Mouse (Mus musculus) limb, embryonic 12.5 days (tissue): ENCODE data around the gene Tyrobp. TPM values are rescaled to one million over a fixed set of nuclear protein-coding genes. Genes with fewer than 3 reads are reported as not detected.
A peak's percentile ranks its signal among the peaks of the same experiment; 100 is the strongest.

Experiments
- ATAC-seq: fragments of 200-750 bp; cut with Nextera tagmentation; 2 replicates; pipeline ENCODE4 v1.8.0; 2017; ENCODE audit warnings: low read depth, moderate TSS enrichment; ENCODE audit not compliant: insufficient number of reproducible peaks, insufficient read depth, low FRiP score, low TSS enrichment
- H3K27ac ChIP-seq: fragments of 300-500 bp; sonication (generic); 2 replicates; pipeline ENCODE4 v1.5.1; 2016; ENCODE audit warnings: mild to moderate bottlenecking, moderate library complexity
- H3K27me3 ChIP-seq: fragments of 300-500 bp; sonication (generic); 2 replicates; pipeline ENCODE4 v1.6.1; 2016; ENCODE audit warnings: mild to moderate bottlenecking, moderate library complexity
- H3K36me3 ChIP-seq: fragments of 300-500 bp; sonication (generic); 2 replicates; pipeline ENCODE4 v1.6.1; 2016; ENCODE audit warnings: mild to moderate bottlenecking, moderate library complexity
- H3K4me1 ChIP-seq: fragments of 300-500 bp; sonication (generic); replicated peaks from 2 replicates; pipeline ENCODE4 v1.6.1; 2016
- H3K4me2 ChIP-seq: fragments of 300-500 bp; sonication (generic); 2 replicates; pipeline ENCODE4 v1.6.1; 2016; ENCODE audit warnings: mild to moderate bottlenecking, moderate library complexity
- H3K4me3 ChIP-seq: fragments of 300-500 bp; sonication (generic); replicated peaks from 2 replicates; pipeline ENCODE4 v1.5.1; 2016; ENCODE audit warnings: mild to moderate bottlenecking
- H3K9ac ChIP-seq: fragments of 300-500 bp; sonication (generic); replicated peaks from 2 replicates; pipeline ENCODE4 v1.6.1; 2016; ENCODE audit warnings: mild to moderate bottlenecking, moderate library complexity
- H3K9me3 ChIP-seq: fragments of 300-500 bp; sonication (generic); 2 replicates; pipeline ENCODE4 v1.6.1; 2016; ENCODE audit warnings: mild to moderate bottlenecking, moderate library complexity
- WGBS: fragments of 180-500 bp; shearing (Covaris S2); methylation state at CpG from one replicate; pipeline ENCODE4 v1.1.7; 2016; 5-methylcytosine and 5-hydroxymethylcytosine counted together
- polyA plus RNA-seq: library from polyadenylated mRNA; unstranded; fragments of >200 nt; fragmentation: Nextera tagmentation; extraction: Ambion mirVana; gene quantifications from 2 replicates; pipeline ENCODE4 v1.2.1, GENCODE M21; 2016

The Tyrobp gene
- polyA plus RNA-seq = 14.1 and 19.6 TPM in 2 replicates

DNA sequence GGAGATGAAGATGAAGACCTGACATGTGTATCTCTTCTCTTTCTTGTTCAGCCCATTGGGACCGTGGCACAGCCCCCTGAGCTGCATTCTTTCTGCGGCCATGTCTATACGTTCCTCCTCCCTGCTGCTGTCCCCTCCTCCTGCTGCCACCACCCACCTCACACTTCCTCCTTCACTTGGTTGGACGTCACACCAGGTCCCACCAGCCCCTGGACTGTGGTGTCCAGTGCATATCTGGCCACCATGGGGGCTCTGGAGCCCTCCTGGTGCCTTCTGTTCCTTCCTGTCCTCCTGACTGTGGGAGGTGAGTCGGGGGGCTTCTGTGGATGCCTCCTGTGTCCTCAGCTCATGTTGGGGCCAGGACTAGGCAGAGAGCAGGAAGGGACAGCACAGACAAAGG, at the start of gene Tyrobp:
Gene Tyrobp, plus strand, starts transcription at position 165 of the 400 bp plus-strand sequence.
- H3K4me2 ChIP-seq = no peak within 1 kb of the TSS
- no peaks in the 10 kb centered on the region for H3K36me3 ChIP-seq
- H3K27ac ChIP-seq = no peak within 1 kb of the TSS
- WGBS = 59% methylated on average over 5 of the region's 5 CpGs
- no peak within 1 kb of the TSS for H3K4me3 ChIP-seq
- no peak for ATAC-seq
- H3K9ac ChIP-seq = no peak within 1 kb of the TSS; the same call in 1 of the 2 replicates
- no peaks in the 10 kb centered on the region for H3K4me1 ChIP-seq
- H3K27me3 ChIP-seq = peaks cover 8% of the 10 kb centered on the region; the same call in 1 of the 2 replicates
- H3K9me3 ChIP-seq = peaks cover under 1% of the 10 kb centered on the region; the same call in 1 of the 2 replicates

DNA sequence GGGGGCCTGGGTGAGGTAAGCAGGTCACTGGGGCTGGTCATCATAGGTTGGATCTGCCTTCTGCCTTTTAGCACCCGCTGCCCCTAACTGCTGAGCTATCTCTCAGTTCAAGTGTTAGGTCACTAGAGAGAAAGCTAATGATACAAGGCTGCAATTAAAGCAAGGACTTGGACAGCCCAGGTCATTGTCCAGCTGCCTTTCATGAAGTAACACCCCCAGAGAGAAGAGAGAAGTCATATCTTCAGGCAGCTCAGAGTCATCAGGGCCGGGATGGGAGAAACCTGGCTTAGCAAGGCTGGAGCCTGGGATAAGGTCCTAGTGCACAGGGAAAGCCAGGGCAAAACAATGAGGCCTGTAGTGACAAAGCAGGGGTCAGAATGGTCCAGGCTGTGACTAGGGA, 46.1 kb upstream of the Tyrobp start:
- Histone ChIP-seq H3K9me3 (no peaks in the 10 kb centered on the region), H3K27ac (no peak overlapping the region), H3K4me1 (peaks cover under 1% of the 10 kb centered on the region; the same call in 1 of the 2 replicates), H3K4me2 (no peak overlapping the region), H3K36me3 (no peaks in the 10 kb centered on the region), H3K4me3 (no peak overlapping the region), H3K27me3 (peaks cover 23% of the 10 kb centered on the region), H3K9ac (no peak overlapping the region)
- no peak for ATAC-seq
- 76% methylated on average over 2 of the region's 2 CpGs for WGBS

DNA sequence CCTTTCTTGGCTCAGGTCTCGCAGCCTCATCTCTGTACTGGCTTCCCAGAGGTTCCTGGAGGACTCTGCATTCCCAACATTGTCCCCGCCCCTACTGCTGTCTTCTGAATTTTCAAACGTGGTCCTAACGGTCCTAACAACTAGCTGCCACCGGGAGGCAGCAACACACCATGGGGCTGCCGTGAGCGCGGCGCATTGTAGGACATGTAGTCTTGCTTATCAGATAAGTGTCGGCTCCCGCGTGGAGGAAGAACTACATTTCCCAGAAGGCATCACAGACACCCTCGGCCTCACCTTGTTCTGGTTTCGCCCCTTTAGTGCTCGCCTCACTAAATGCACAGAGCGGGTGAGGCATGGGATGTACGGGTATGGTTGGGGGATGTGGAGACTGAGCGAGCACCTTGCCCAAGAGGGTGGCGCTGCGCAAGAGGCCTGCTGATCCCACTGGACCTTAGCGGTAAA, 40.0 kb upstream of the Tyrobp start:
- WGBS = under 1% methylated on average over 21 of the region's 21 CpGs
- no peaks in the 10 kb centered on the region for H3K9me3 ChIP-seq
- H3K36me3 ChIP-seq = no peaks in the 10 kb centered on the region
- 0 out of 2 replicates have a peak overlapping the region, but pooled peaks have one; percentile 41 for H3K27ac ChIP-seq
- peak; percentile 99 for ATAC-seq
- H3K4me1 ChIP-seq = peaks cover 4% of the 10 kb centered on the region; the same call in 1 of the 2 replicates
- peak overlapping the region; percentile 53; the same call in 1 of the 2 replicates for H3K9ac ChIP-seq
- H3K4me2 ChIP-seq = peak overlapping the region; percentile 63
- H3K4me3 ChIP-seq = peak overlapping the region; percentile 43
- H3K27me3 ChIP-seq = peaks cover 5% of the 10 kb centered on the region; the same call in 1 of the 2 replicates

DNA sequence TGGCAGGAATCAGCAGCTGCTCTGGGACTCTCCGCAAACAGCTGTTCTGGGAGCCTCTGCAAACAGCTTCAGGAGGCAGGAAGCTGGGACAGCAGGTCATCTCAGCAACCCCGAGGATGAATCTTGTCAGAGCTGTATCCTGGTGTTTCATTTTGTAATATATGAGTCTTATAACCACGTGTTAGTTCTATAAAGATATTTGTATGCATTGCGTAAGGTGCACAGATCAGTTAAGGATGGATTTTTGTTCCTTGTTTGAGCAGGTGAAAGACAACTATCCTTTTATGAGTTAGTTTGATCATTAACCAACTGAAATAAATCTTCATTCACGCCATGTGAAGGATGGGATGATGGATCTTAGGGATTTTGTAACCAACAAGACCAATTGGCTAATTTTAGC, 33.5 kb upstream of the Tyrobp start:
- 58% methylated on average over 5 of the region's 5 CpGs for WGBS
- no peaks in the 10 kb centered on the region for H3K9me3 ChIP-seq
- no peaks in the 10 kb centered on the region for H3K36me3 ChIP-seq
- no peak overlapping the region for H3K4me3 ChIP-seq
- no peak overlapping the region for H3K27ac ChIP-seq
- no peaks in the 10 kb centered on the region for H3K4me1 ChIP-seq
- no peak for ATAC-seq
- H3K9ac ChIP-seq = no peak overlapping the region
- H3K4me2 ChIP-seq = no peak overlapping the region
- peaks cover 5% of the 10 kb centered on the region; the same call in 1 of the 2 replicates for H3K27me3 ChIP-seq

DNA sequence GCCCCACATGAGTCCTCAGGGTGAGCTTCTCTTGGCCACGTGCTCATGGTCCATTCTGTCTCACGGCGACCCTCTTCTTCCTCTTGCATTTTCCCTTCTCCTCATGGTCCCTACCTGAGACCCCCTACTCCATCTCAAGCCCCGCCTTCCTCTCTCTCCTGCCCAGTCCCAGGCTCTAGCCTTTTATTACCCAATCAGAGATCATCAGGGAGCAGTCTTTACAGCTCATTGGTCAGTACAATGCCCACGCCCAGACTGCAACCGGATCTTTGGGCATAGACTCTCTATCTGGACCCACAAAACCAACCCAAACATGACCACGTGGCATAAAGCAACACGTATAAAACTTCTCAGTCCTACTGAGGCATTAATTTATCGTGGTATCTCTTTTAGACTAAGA, 29.5 kb upstream of the Tyrobp start:
- no peak overlapping the region for H3K4me3 ChIP-seq
- no peaks in the 10 kb centered on the region for H3K36me3 ChIP-seq
- H3K27ac ChIP-seq = no peak overlapping the region
- WGBS = 86% methylated on average over 9 of the region's 9 CpGs
- H3K4me2 ChIP-seq = no peak overlapping the region
- ATAC-seq = no peak
- no peak overlapping the region for H3K9ac ChIP-seq
- no peaks in the 10 kb centered on the region for H3K27me3 ChIP-seq
- no peaks in the 10 kb centered on the region for H3K9me3 ChIP-seq
- no peaks in the 10 kb centered on the region for H3K4me1 ChIP-seq

DNA sequence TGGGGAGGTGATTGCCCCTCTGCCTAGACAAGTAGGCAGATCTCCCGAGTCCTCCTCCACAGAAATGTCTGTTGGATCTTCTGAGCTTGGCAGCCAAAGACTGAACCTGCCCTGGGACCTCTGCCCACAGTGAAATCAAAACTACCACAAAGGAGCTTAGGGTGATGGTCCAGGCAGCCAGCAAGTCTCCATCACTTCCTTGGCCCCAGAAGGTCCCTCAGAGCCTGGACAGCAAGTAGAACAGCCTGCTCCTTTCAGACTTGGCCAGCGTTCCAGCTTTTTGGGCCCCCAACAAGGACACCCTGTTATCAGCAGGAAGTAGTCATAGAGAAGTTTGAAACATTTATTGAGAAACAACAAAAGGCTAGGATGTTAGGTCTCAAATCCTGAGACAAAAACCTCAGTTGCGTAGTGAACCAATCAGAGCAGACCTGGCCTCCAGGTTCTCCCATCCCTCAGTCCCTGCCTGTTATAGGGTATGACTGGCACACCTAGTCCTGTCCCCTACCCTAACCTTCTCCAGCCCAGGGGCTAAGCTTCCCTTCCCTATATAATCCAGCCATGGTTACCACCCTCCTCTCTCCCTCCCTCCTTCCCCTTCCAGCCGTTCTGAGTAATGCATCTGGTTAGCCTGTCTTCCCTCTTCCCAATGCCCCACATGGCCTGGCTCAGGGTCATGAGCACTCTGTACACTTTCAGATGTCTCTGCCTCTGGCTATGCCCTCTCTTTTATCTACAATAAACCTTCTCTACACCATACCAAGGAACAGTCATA, 20.6 kb upstream of the Tyrobp start:
- Histone ChIP-seq H3K9ac (no peak overlapping the region), H3K4me3 (no peak overlapping the region), H3K9me3 (no peaks in the 10 kb centered on the region), H3K4me2 (no peak overlapping the region), H3K27me3 (no peaks in the 10 kb centered on the region), H3K27ac (no peak overlapping the region), H3K36me3 (no peaks in the 10 kb centered on the region), H3K4me1 (no peaks in the 10 kb centered on the region)
- ATAC-seq = no peak
- WGBS = 70% methylated on average over 4 of the region's 4 CpGs

DNA sequence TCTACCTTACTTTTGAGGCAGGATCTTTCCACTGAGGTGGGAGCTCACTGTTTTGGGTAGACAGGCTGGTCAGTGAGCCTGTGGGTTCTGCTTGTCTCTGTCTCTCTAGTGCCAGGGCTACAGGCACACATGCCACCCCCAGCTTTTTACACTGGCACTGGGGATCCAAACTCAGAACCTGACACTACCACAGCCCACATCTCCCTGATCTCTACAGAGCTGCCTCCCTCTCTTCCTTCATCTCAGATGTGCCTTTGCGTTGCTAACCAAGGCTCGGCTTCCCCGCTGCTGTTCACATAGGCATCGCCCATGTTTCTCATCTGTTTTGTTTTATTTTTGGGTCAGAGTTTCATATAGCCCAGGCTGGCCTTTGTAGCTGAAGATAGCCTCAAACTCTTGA, 19.9 kb upstream of the Tyrobp start:
- no peak overlapping the region for H3K27ac ChIP-seq
- 86% methylated on average over 4 of the region's 4 CpGs for WGBS

DNA sequence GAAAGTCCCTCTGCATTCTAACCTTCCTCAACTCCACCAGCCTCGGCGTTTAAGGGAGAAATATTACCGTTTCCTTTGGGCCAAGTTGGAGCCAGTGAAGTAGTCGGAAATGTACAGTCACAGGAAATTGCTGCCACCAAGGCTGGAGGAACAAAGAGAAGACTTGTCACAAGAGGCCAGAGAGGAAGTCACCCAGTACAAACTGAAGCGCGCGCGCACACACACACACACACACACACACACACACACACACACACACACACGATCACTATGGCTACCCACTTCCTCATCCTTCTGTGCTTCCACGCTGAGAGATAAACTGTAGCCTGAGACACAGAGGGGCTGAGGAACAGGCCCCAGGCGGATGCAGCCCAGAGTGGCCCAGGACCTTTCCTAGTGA, 19.2 kb upstream of the Tyrobp start:
- Histone ChIP-seq H3K27me3 (no peaks in the 10 kb centered on the region), H3K4me3 (no peak overlapping the region), H3K4me2 (no peak overlapping the region), H3K9ac (no peak overlapping the region), H3K4me1 (no peaks in the 10 kb centered on the region), H3K27ac (no peak overlapping the region), H3K36me3 (no peaks in the 10 kb centered on the region), H3K9me3 (no peaks in the 10 kb centered on the region)
- ATAC-seq = no peak
- WGBS = 68% methylated on average over 11 of the region's 11 CpGs

More for the DNA sequence above, 19.9 kb upstream of the Tyrobp start:
- H3K9ac ChIP-seq = no peak overlapping the region
- no peaks in the 10 kb centered on the region for H3K27me3 ChIP-seq
- no peaks in the 10 kb centered on the region for H3K4me1 ChIP-seq
- H3K36me3 ChIP-seq = no peaks in the 10 kb centered on the region
- H3K4me2 ChIP-seq = no peak overlapping the region
- H3K4me3 ChIP-seq = no peak overlapping the region
- no peak for ATAC-seq
- H3K9me3 ChIP-seq = no peaks in the 10 kb centered on the region

DNA sequence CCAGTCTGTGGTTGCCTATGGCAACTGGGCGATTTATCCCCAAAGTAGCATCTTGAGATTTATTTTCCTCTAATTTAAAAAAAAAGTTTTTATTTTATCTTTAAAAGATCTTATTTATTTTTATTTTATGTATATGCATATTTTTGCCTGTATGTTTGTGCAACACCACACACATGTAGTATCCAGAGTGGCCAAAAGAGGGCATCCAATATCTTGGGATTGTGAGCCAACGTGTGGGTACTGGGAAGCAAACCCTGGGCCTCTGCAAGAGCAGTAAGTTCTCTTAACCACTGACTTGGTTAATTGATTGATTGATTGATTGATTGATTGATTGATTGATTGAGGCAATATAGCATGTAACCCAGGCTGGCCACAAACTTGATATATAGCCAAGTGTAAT, 18.7 kb upstream of the Tyrobp start:
- ATAC-seq = no peak
- no peak overlapping the region for H3K27ac ChIP-seq
- H3K9me3 ChIP-seq = no peaks in the 10 kb centered on the region
- H3K9ac ChIP-seq = no peak overlapping the region
- 46% methylated on average over 2 of the region's 2 CpGs for WGBS
- no peaks in the 10 kb centered on the region for H3K36me3 ChIP-seq
- H3K4me2 ChIP-seq = no peak overlapping the region
- no peak overlapping the region for H3K4me3 ChIP-seq
- H3K27me3 ChIP-seq = peaks cover 3% of the 10 kb centered on the region
- H3K4me1 ChIP-seq = no peaks in the 10 kb centered on the region

DNA sequence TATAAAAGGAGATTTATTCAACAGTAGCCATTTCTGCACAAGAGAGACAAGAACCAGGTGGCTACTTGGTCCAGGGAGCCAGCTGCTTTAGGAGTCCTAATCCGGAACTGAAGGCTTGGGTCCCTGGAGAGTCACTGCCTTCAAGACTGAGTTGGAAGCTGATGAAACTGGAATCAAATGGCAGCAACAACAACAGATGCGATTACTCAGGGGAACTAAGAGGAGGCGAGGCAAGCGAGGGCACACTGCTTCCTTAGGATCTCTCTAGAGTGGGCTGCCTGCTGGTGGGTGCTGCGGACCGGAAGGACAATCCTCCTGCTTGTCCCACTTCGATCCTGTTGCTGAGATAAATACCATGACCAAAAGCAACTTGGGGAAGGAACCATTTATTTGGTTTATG, 13.9 kb upstream of the Tyrobp start:
- Histone ChIP-seq H3K4me1 (no peaks in the 10 kb centered on the region), H3K9ac (no peak overlapping the region), H3K4me2 (no peak overlapping the region), H3K27ac (no peak overlapping the region), H3K9me3 (no peaks in the 10 kb centered on the region), H3K4me3 (no peak overlapping the region), H3K36me3 (no peaks in the 10 kb centered on the region), H3K27me3 (peaks cover 10% of the 10 kb centered on the region)
- ATAC-seq = no peak
- 55% methylated on average over 7 of the region's 7 CpGs for WGBS

DNA sequence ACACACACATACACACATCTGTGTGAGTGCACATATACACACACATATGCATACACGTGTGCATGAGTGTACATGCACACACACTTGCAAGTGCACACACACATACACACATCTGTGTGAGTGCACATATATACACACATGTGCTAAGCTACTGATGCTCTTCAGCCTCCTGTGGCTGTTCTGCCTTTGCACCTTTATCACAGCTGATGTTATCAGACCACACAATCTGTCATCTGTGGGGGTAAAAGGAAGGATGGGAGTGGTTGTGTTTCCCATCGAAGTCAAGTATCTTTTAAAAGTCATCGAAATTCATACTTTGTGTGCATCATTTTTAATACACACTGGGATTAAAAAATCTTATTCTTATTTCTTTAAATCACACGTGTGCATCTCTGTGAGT, 11.2 kb upstream of the Tyrobp start:
- no peak overlapping the region for H3K4me2 ChIP-seq
- no peak overlapping the region for H3K27ac ChIP-seq
- H3K9me3 ChIP-seq = no peaks in the 10 kb centered on the region
- H3K9ac ChIP-seq = no peak overlapping the region
- WGBS = 77% methylated on average over 4 of the region's 4 CpGs
- H3K4me3 ChIP-seq = no peak overlapping the region
- no peaks in the 10 kb centered on the region for H3K36me3 ChIP-seq
- peaks cover 10% of the 10 kb centered on the region for H3K27me3 ChIP-seq
- no peaks in the 10 kb centered on the region for H3K4me1 ChIP-seq
- no peak for ATAC-seq
